Mouse (Mus musculus) neural tube, embryonic 13.5 days (tissue): ENCODE data around the gene Anln. TPM values are rescaled to one million over a fixed set of nuclear protein-coding genes. Genes with fewer than 3 reads are reported as not detected.
A peak's percentile ranks its signal among the peaks of the same experiment; 100 is the strongest.
"Not testable (repeated sequence)": the region's sequence is repeated elsewhere in the genome, so short reads cannot be mapped to it uniquely, and the experiment has no call there.

ENCODE experiments used
- ATAC-seq: fragments of 200-750 bp; cut with Nextera tagmentation; 2 replicates; pipeline ENCODE4 v1.8.0; 2017; ENCODE audit warnings: low read depth, mild to moderate bottlenecking, moderate TSS enrichment, moderate library complexity
- H3K27ac ChIP-seq: fragments of 300-500 bp; sonication (generic); replicated peaks from 2 replicates; pipeline ENCODE4 v1.5.1; 2015; ENCODE audit warnings: moderate library complexity, mild to moderate bottlenecking, inconsistent platforms
- H3K27me3 ChIP-seq: fragments of 300-500 bp; sonication (generic); 2 replicates; pipeline ENCODE4 v1.6.1; 2015; ENCODE audit warnings: mild to moderate bottlenecking, inconsistent platforms
- H3K36me3 ChIP-seq: fragments of 300-500 bp; sonication (generic); 2 replicates; pipeline ENCODE4 v1.6.1; 2015; ENCODE audit warnings: mild to moderate bottlenecking, inconsistent platforms
- H3K4me1 ChIP-seq: fragments of 300-500 bp; sonication (generic); replicated peaks from 2 replicates; pipeline ENCODE4 v1.6.1; 2015; ENCODE audit warnings: inconsistent platforms
- H3K4me2 ChIP-seq: fragments of 300-500 bp; sonication (generic); 2 replicates; pipeline ENCODE4 v1.6.1; 2015; ENCODE audit warnings: inconsistent platforms, mild to moderate bottlenecking, moderate library complexity
- H3K4me3 ChIP-seq: fragments of 300-500 bp; sonication (generic); 2 replicates; pipeline ENCODE4 v1.5.1; 2015; ENCODE audit warnings: mild to moderate bottlenecking, inconsistent platforms
- H3K9ac ChIP-seq: fragments of 300-500 bp; sonication (generic); 2 replicates; pipeline ENCODE4 v1.6.1; 2015; ENCODE audit warnings: moderate library complexity, mild to moderate bottlenecking, inconsistent platforms
- H3K9me3 ChIP-seq: fragments of 300-500 bp; sonication (generic); 2 replicates; pipeline ENCODE4 v1.6.1; 2016; ENCODE audit warnings: inconsistent platforms
- WGBS: fragments of 180-500 bp; shearing (Covaris S2); methylation state at CpG from one replicate; pipeline ENCODE4 v1.1.7; 2015; 5-methylcytosine and 5-hydroxymethylcytosine counted together
- polyA plus RNA-seq: library from polyadenylated mRNA; unstranded; fragments of >200 nt; fragmentation: Nextera tagmentation; extraction: Ambion mirVana; gene quantifications from 2 replicates; pipeline ENCODE4 v1.2.1, GENCODE M21; 2015

Gene Anln
- polyA plus RNA-seq, 1 experiment from 2014 or later = 8.1 TPM

- not testable (repeated sequence) for ATAC-seq, H3K27me3 ChIP-seq
- peak overlapping the region; percentile 99 for H3K9ac ChIP-seq
- peak overlapping the region; percentile 77 for H3K4me2 ChIP-seq
- peak overlapping the region; percentile 79 for H3K27ac ChIP-seq
- peaks cover 16% of the 10 kb centered on the region; the same call in 1 of the 2 replicates for H3K9me3 ChIP-seq
- H3K4me3 ChIP-seq = peak overlapping the region; percentile 86
- H3K36me3 ChIP-seq = peaks cover 25% of the 10 kb centered on the region
- peaks cover 18% of the 10 kb centered on the region for H3K4me1 ChIP-seq
- 13% methylated on average over 9 of the region's 9 CpGs for WGBS
Observed at GRCm38 (mm10) chr9:22307920-22308262, 81.1 kb downstream of the Anln start.

GRCm38 (mm10) chr9:22307156-22307919 lies 81.7 kb downstream of the Anln start, which contains the start of gene Zfp810:
TSS of gene Zfp810 (minus strand) at chr9:22307648.
- peak; percentile 99 for ATAC-seq
- peak within 1 kb of the TSS; percentile 86 for H3K4me3 ChIP-seq
- under 1% methylated on average over 54 of the region's 56 CpGs for WGBS
- H3K4me2 ChIP-seq = peak within 1 kb of the TSS; percentile 77
- peak within 1 kb of the TSS; percentile 99 for H3K9ac ChIP-seq
- H3K4me1 ChIP-seq = peaks cover 18% of the 10 kb centered on the region
- no peaks in the 10 kb centered on the region for H3K27me3 ChIP-seq
- peaks cover 16% of the 10 kb centered on the region; the same call in 1 of the 2 replicates for H3K9me3 ChIP-seq
- peaks cover 30% of the 10 kb centered on the region for H3K36me3 ChIP-seq
- peak within 1 kb of the TSS; percentile 92 for H3K27ac ChIP-seq

- ATAC-seq = peak; percentile 60
Observed at GRCm38 (mm10) chr9:22306726-22307125, 82.3 kb downstream of the Anln start.

GRCm38 (mm10) chr9:22302199-22302598 lies 86.8 kb downstream of the Anln start:
- no peak overlapping the region for H3K4me2 ChIP-seq
- 96% methylated on average over 1 of the region's 1 CpGs for WGBS
- H3K27ac ChIP-seq = no peak overlapping the region
- H3K9ac ChIP-seq = no peak overlapping the region
- no peaks in the 10 kb centered on the region for H3K27me3 ChIP-seq
- H3K4me3 ChIP-seq = no peak overlapping the region
- ATAC-seq = no peak
- peaks cover 13% of the 10 kb centered on the region; the same call in 1 of the 2 replicates for H3K9me3 ChIP-seq
- H3K4me1 ChIP-seq = peaks cover 18% of the 10 kb centered on the region
- peaks cover 80% of the 10 kb centered on the region for H3K36me3 ChIP-seq

More at GRCm38 (mm10) chr9:22306726-22307125, 82.3 kb downstream of the Anln start:
- peaks cover 37% of the 10 kb centered on the region for H3K36me3 ChIP-seq
- H3K9ac ChIP-seq = peak overlapping the region; percentile 99
- WGBS = 16% methylated on average over 6 of the region's 6 CpGs
- no peaks in the 10 kb centered on the region for H3K27me3 ChIP-seq
- peak overlapping the region; percentile 86 for H3K4me3 ChIP-seq
- peak overlapping the region; percentile 92 for H3K27ac ChIP-seq
- H3K4me2 ChIP-seq = peak overlapping the region; percentile 77
- H3K4me1 ChIP-seq = peaks cover 18% of the 10 kb centered on the region
- H3K9me3 ChIP-seq = peaks cover 16% of the 10 kb centered on the region; the same call in 1 of the 2 replicates

Other genes starting within 250 kb of the Anln start
- gene Pigyl, start 232.3 kb downstream of the Anln start, polyA plus RNA-seq = 83.8 and 86.9 TPM in 2 replicates
- gene Zfp872, start 201.1 kb downstream of the Anln start, polyA plus RNA-seq = 0.12 and 0.31 TPM in 2 replicates
- gene Zfp809, start 163.5 kb downstream of the Anln start, polyA plus RNA-seq = 9.0 and 10.3 TPM in 2 replicates
- gene Zfp599, start 129.3 kb downstream of the Anln start, polyA plus RNA-seq = 5.2 and 5.8 TPM in 2 replicates
- 34.1 and 37.9 TPM in 2 replicates for gene Zfp810, start 81.5 kb downstream of the Anln start, polyA plus RNA-seq
- 5.4 and 8.9 TPM in 2 replicates for gene 9530077C05Rik, start 22.3 kb upstream of the Anln start, polyA plus RNA-seq
- not detected in 2 replicates for gene Gm17545, start 65.1 kb upstream of the Anln start, polyA plus RNA-seq
- gene Rp9, start 80.6 kb upstream of the Anln start, polyA plus RNA-seq = 69.1 and 70.9 TPM in 2 replicates
- gene Bbs9, start 86.5 kb upstream of the Anln start, polyA plus RNA-seq = 14.9 and 18.7 TPM in 2 replicates